Mouse (Mus musculus) megakaryocyte-erythroid progenitor cell, adult 5-6 weeks (primary cell): ENCODE results near the gene Mcemp1. TPM values are rescaled to one million over a fixed set of nuclear protein-coding genes. Genes with fewer than 3 reads are reported as not detected.

Experiments used
- ATAC-seq: replicated peaks from 2 replicates; pipeline ENCODE4 v1.8.0; 2016; ENCODE audit warnings: mild to moderate bottlenecking, inconsistent platforms; ENCODE audit not compliant: severe bottlenecking, poor library complexity, low FRiP score, low TSS enrichment
- total RNA-seq, 2 experiments: library from RNA; stranded (forward) in 1 of 2; stranded (reverse) in 1 of 2; fragments of 200-1000, 215-1000 nt in 1 of 2; fragments of >200 nt in 1 of 2; fragmentation: Nextera tagmentation in 1 of 2; gene quantifications; 2 replicates each; pipeline ENCODE4 v1.2.3; 2014 to 2017

The Mcemp1 gene
- total RNA-seq, 2 experiments from 2014 or later, result not detected

- no peak for ATAC-seq
Observed at GRCm38 (mm10) chr8:3664405-3664804, 1.1 kb upstream of the Mcemp1 start.

GRCm38 (mm10) chr8:3670388-3670787 lies 4.8 kb downstream of the Mcemp1 start:
- no peak for ATAC-seq

GRCm38 (mm10) chr8:3671980-3672491 lies 6.5 kb downstream of the Mcemp1 start, which contains the start of gene Fcor:
Fcor (minus strand) TSS chr8:3672362.
- peak; percentile 69 for ATAC-seq

- no peak for ATAC-seq
Observed at GRCm38 (mm10) chr8:3674671-3675070, 9.1 kb downstream of the Mcemp1 start.

- ATAC-seq, result peak; percentile 69
Observed at GRCm38 (mm10) chr8:3676131-3676992, 10.8 kb downstream of the Mcemp1 start, which contains the start of gene Trappc5. Trappc5 (plus strand) TSS chr8:3676299.

GRCm38 (mm10) chr8:3676993-3677579 lies 11.5 kb downstream of the Mcemp1 start:
- peak; percentile 17 for ATAC-seq

- no peak for ATAC-seq
Observed at GRCm38 (mm10) chr8:3678831-3679230, 13.3 kb downstream of the Mcemp1 start.

GRCm38 (mm10) chr8:3679236-3679635 lies 13.7 kb downstream of the Mcemp1 start:
- ATAC-seq, result no peak

- ATAC-seq, result no peak
Observed at GRCm38 (mm10) chr8:3679656-3680055, 14.1 kb downstream of the Mcemp1 start.

- no peak for ATAC-seq
Observed at GRCm38 (mm10) chr8:3682435-3682834, 16.9 kb downstream of the Mcemp1 start.

GRCm38 (mm10) chr8:3683408-3684176 lies 18.0 kb downstream of the Mcemp1 start:
- ATAC-seq, result no peak

GRCm38 (mm10) chr8:3684530-3684929 lies 19.0 kb downstream of the Mcemp1 start:
- no peak for ATAC-seq

- no peak for ATAC-seq
Observed at GRCm38 (mm10) chr8:3685422-3685821, 19.9 kb downstream of the Mcemp1 start.

- ATAC-seq, result peak; percentile 43; the same call in 1 of the 2 replicates
Observed at GRCm38 (mm10) chr8:3687537-3687936, 22.0 kb downstream of the Mcemp1 start.

- ATAC-seq, result no peak
Observed at GRCm38 (mm10) chr8:3690774-3691173, 25.2 kb downstream of the Mcemp1 start.

GRCm38 (mm10) chr8:3694121-3694520 lies 28.6 kb downstream of the Mcemp1 start, which contains the start of gene Fcer2a:
Fcer2a (minus strand) TSS chr8:3694175.
- no peak for ATAC-seq

GRCm38 (mm10) chr8:3701491-3701890 lies 35.9 kb downstream of the Mcemp1 start:
- ATAC-seq, result peak; percentile 84

- ATAC-seq, result peak; percentile 70
Observed at GRCm38 (mm10) chr8:3705711-3706110, 40.2 kb downstream of the Mcemp1 start.

GRCm38 (mm10) chr8:3707611-3708010 lies 42.1 kb downstream of the Mcemp1 start:
- ATAC-seq, result no peak

- ATAC-seq, result no peak
Observed at GRCm38 (mm10) chr8:3710312-3710711, 44.8 kb downstream of the Mcemp1 start.
